Mouse (Mus musculus): Measurements from ENCODE around the gene Tmem163.

DNA sequence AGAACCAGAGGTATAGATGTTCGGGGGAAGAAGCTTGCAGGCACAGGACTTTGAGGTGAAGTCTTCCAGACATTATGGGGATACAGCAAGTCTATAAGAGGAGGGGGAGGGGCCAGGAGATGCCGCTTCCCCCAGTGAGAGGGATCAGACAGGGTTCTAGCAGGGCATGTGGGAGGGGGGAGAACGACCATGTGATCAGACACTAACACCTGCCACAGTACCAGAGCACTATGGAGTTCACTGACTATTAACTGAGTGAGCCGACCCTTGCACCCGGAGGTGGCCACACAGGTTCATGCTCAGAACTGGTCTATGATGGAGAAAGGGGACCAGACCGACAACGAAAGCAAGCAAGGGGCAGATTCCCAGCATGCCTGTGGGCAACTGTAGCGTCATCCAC, 156.0 kb downstream of the Tmem163 start:
- TF ChIP-seq CTCF (IDR thresholded peaks at IDR 0.05 in 2 of 3, conservative IDR thresholded peaks at IDR 0.05 in 1 of 3; ENCODE audit: control insufficient read depth in 1 of 3, insufficient read depth in 1 of 3, low read depth in 2 of 3, low read length in 3 of 3, poor library complexity in 1 of 3, severe bottlenecking in 1 of 3) = no peak
- no peak for TF ChIP-seq TBP (IDR thresholded peaks at IDR 0.05; ENCODE audit: low read depth, low read length)
- no peak for TF ChIP-seq GABPA (IDR thresholded peaks at IDR 0.05; ENCODE audit: low read depth, low read length)
- TF ChIP-seq CHD1 (IDR thresholded peaks at IDR 0.05; ENCODE audit: low read depth, low read length) = no peak
- no peak for TF ChIP-seq EP300 (IDR thresholded peaks at IDR 0.05; ENCODE audit: low read depth in 1 of 2, low read length in 2 of 2)
- no peak for TF ChIP-seq MEF2A (IDR thresholded peaks at IDR 0.05; ENCODE audit: extremely low read depth, insufficient replicate concordance, low read depth, low read length, poor library complexity, severe bottlenecking)
- TF ChIP-seq BHLHE40 (IDR thresholded peaks at IDR 0.05; ENCODE audit: borderline replicate concordance, low read depth, low read length) = no peak
- TF ChIP-seq POLR2A (IDR thresholded peaks at IDR 0.05; ENCODE audit: control insufficient read depth in 1 of 2, insufficient read depth in 1 of 2, low read depth in 1 of 2, low read length in 2 of 2, poor library complexity in 1 of 2) = no peak
